Mouse (Mus musculus): ENCODE data around the gene Cd96. TPM values are rescaled to one million over a fixed set of nuclear protein-coding genes. Genes with fewer than 3 reads are reported as not detected.
A peak's percentile ranks its signal among the peaks of the same experiment; 100 is the strongest.

Gene Cd96
- polyA plus RNA-seq, 1 experiment from 2014 or later: not detected

GRCm38 (mm10) chr16:46022958-46023491 is 97.0 kb downstream of the Cd96 start:
- peak; percentile 12; the same call in 1 of the 2 replicates for ATAC-seq
- Histone ChIP-seq H3K4me2 (no peak overlapping the region), H3K9me3 (replicated peaks) (no peaks in the 10 kb centered on the region), H3K27ac (no peak overlapping the region), H3K9ac (no peak overlapping the region), H3K4me1 (no peaks in the 10 kb centered on the region), H3K27me3 (no peaks in the 10 kb centered on the region), H3K36me3 (ENCODE audit: poor library complexity, severe bottlenecking) (no peaks in the 10 kb centered on the region), H3K4me3 (no peak overlapping the region)
- 80% methylated on average over 5 of the region's 5 CpGs for WGBS

GRCm38 (mm10) chr16:46022189-46022928 is 97.7 kb downstream of the Cd96 start:
- H3K27ac ChIP-seq: no peak overlapping the region
- no peaks in the 10 kb centered on the region for H3K36me3 ChIP-seq (ENCODE audit: poor library complexity, severe bottlenecking)
- H3K27me3 ChIP-seq: no peaks in the 10 kb centered on the region
- WGBS: 48% methylated on average over 5 of the region's 5 CpGs
- no peaks in the 10 kb centered on the region for H3K4me1 ChIP-seq
- H3K9me3 ChIP-seq (replicated peaks): no peaks in the 10 kb centered on the region
- ATAC-seq: peak; percentile 85
- no peak overlapping the region for H3K4me2 ChIP-seq
- H3K9ac ChIP-seq: no peak overlapping the region
- no peak overlapping the region for H3K4me3 ChIP-seq

- no peak overlapping the region for H3K4me3 ChIP-seq
- no peaks in the 10 kb centered on the region for H3K36me3 ChIP-seq (ENCODE audit: poor library complexity, severe bottlenecking)
- no peak overlapping the region for H3K4me2 ChIP-seq
- H3K27me3 ChIP-seq: no peaks in the 10 kb centered on the region
- WGBS: 89% methylated on average over 2 of the region's 2 CpGs
- no peak overlapping the region for H3K27ac ChIP-seq
- H3K9me3 ChIP-seq (replicated peaks): no peaks in the 10 kb centered on the region
- no peak overlapping the region for H3K9ac ChIP-seq
- no peaks in the 10 kb centered on the region for H3K4me1 ChIP-seq
- no peak for ATAC-seq
Observed at GRCm38 (mm10) chr16:46021302-46021701, 98.7 kb downstream of the Cd96 start.

GRCm38 (mm10) chr16:46020396-46020795 is 99.7 kb downstream of the Cd96 start:
- WGBS: 80% methylated on average over 2 of the region's 2 CpGs
- Histone ChIP-seq H3K9me3 (replicated peaks) (no peaks in the 10 kb centered on the region), H3K9ac (no peak overlapping the region), H3K4me2 (no peak overlapping the region), H3K4me3 (no peak overlapping the region), H3K27ac (no peak overlapping the region), H3K4me1 (no peaks in the 10 kb centered on the region), H3K36me3 (ENCODE audit: poor library complexity, severe bottlenecking) (no peaks in the 10 kb centered on the region), H3K27me3 (no peaks in the 10 kb centered on the region)
- ATAC-seq: no peak

GRCm38 (mm10) chr16:46019799-46020198 is 100.3 kb downstream of the Cd96 start:
- Histone ChIP-seq H3K4me2 (no peak overlapping the region), H3K27ac (no peak overlapping the region), H3K4me3 (no peak overlapping the region), H3K9ac (no peak overlapping the region), H3K27me3 (no peaks in the 10 kb centered on the region), H3K9me3 (replicated peaks) (no peaks in the 10 kb centered on the region), H3K36me3 (ENCODE audit: poor library complexity, severe bottlenecking) (no peaks in the 10 kb centered on the region), H3K4me1 (no peaks in the 10 kb centered on the region)
- WGBS: 84% methylated on average over 4 of the region's 4 CpGs
- no peak for ATAC-seq

- ATAC-seq: no peak
- H3K36me3 ChIP-seq (ENCODE audit: poor library complexity, severe bottlenecking): no peaks in the 10 kb centered on the region
- 65% methylated on average over 1 of the region's 1 CpGs for WGBS
- no peaks in the 10 kb centered on the region for H3K27me3 ChIP-seq
- no peaks in the 10 kb centered on the region for H3K9me3 ChIP-seq (replicated peaks)
- no peak overlapping the region for H3K9ac ChIP-seq
- H3K27ac ChIP-seq: no peak overlapping the region
- H3K4me3 ChIP-seq: no peak overlapping the region
- no peak overlapping the region for H3K4me2 ChIP-seq
- no peaks in the 10 kb centered on the region for H3K4me1 ChIP-seq
Observed at GRCm38 (mm10) chr16:46019359-46019758, 100.7 kb downstream of the Cd96 start.

GRCm38 (mm10) chr16:46011696-46012095 is 108.4 kb downstream of the Cd96 start:
- Histone ChIP-seq H3K27me3 (no peaks in the 10 kb centered on the region), H3K4me2 (no peak overlapping the region), H3K36me3 (ENCODE audit: poor library complexity, severe bottlenecking) (no peaks in the 10 kb centered on the region), H3K4me3 (no peak overlapping the region), H3K27ac (no peak overlapping the region), H3K4me1 (peaks cover 36% of the 10 kb centered on the region), H3K9ac (no peak overlapping the region), H3K9me3 (replicated peaks) (no peaks in the 10 kb centered on the region)
- no peak for ATAC-seq
- WGBS: 86% methylated on average over 1 of the region's 1 CpGs

GRCm38 (mm10) chr16:46010906-46011220 is 109.2 kb downstream of the Cd96 start:
- Histone ChIP-seq H3K36me3 (ENCODE audit: poor library complexity, severe bottlenecking) (no peaks in the 10 kb centered on the region), H3K9me3 (replicated peaks) (no peaks in the 10 kb centered on the region), H3K4me3 (peak overlapping the region; percentile 71), H3K27ac (peak overlapping the region; percentile 57), H3K4me2 (peak overlapping the region; percentile 73), H3K4me1 (peaks cover 39% of the 10 kb centered on the region), H3K27me3 (no peaks in the 10 kb centered on the region), H3K9ac (peak overlapping the region; percentile 68)
- peak; percentile 6; the same call in 1 of the 2 replicates for ATAC-seq
- 7% methylated on average over 5 of the region's 5 CpGs for WGBS

GRCm38 (mm10) chr16:46010153-46010905 is 109.7 kb downstream of the Cd96 start, which contains the start of gene Plcxd2:
Gene Plcxd2, minus strand, starts transcription at chr16:46010218.
- Histone ChIP-seq H3K4me1 (peaks cover 39% of the 10 kb centered on the region), H3K27ac (peak within 1 kb of the TSS; percentile 57), H3K4me3 (peak within 1 kb of the TSS; percentile 71), H3K4me2 (peak within 1 kb of the TSS; percentile 73), H3K9me3 (replicated peaks) (no peaks in the 10 kb centered on the region), H3K9ac (peak within 1 kb of the TSS; percentile 79), H3K27me3 (no peaks in the 10 kb centered on the region), H3K36me3 (ENCODE audit: poor library complexity, severe bottlenecking) (no peaks in the 10 kb centered on the region)
- WGBS: under 1% methylated on average over 38 of the region's 39 CpGs
- ATAC-seq: peak; percentile 99

GRCm38 (mm10) chr16:46009717-46010116 is 110.3 kb downstream of the Cd96 start:
- Histone ChIP-seq H3K4me2 (peak overlapping the region; percentile 73), H3K9ac (peak overlapping the region; percentile 79), H3K36me3 (ENCODE audit: poor library complexity, severe bottlenecking) (no peaks in the 10 kb centered on the region), H3K27ac (peak overlapping the region; percentile 57), H3K4me1 (peaks cover 39% of the 10 kb centered on the region), H3K27me3 (no peaks in the 10 kb centered on the region), H3K4me3 (peak overlapping the region; percentile 71), H3K9me3 (replicated peaks) (no peaks in the 10 kb centered on the region)
- WGBS: 2% methylated on average over 13 of the region's 13 CpGs
- ATAC-seq: no peak

GRCm38 (mm10) chr16:46008766-46009165 is 111.3 kb downstream of the Cd96 start:
- no peaks in the 10 kb centered on the region for H3K27me3 ChIP-seq
- peak overlapping the region; percentile 73 for H3K4me2 ChIP-seq
- H3K4me3 ChIP-seq: peak overlapping the region; percentile 71
- no peaks in the 10 kb centered on the region for H3K9me3 ChIP-seq (replicated peaks)
- no peak overlapping the region for H3K27ac ChIP-seq
- peak overlapping the region; percentile 79 for H3K9ac ChIP-seq
- 74% methylated on average over 3 of the region's 3 CpGs for whole genome bisulfite sequencing
- ATAC-seq: no peak
- H3K36me3 ChIP-seq (ENCODE audit: poor library complexity, severe bottlenecking): no peaks in the 10 kb centered on the region
- H3K4me1 ChIP-seq: peaks cover 39% of the 10 kb centered on the region

GRCm38 (mm10) chr16:46008036-46008605 is 111.9 kb downstream of the Cd96 start:
- WGBS: 64% methylated on average over 5 of the region's 5 CpGs
- Histone ChIP-seq H3K4me3 (peak overlapping the region; percentile 71), H3K4me1 (peaks cover 39% of the 10 kb centered on the region), H3K27me3 (no peaks in the 10 kb centered on the region), H3K9ac (no peak overlapping the region), H3K27ac (no peak overlapping the region), H3K9me3 (replicated peaks) (no peaks in the 10 kb centered on the region), H3K36me3 (ENCODE audit: poor library complexity, severe bottlenecking) (no peaks in the 10 kb centered on the region), H3K4me2 (peak overlapping the region; percentile 73)
- ATAC-seq: no peak
